Mouse (Mus musculus) kidney, postnatal 0 days (tissue): ENCODE data around the gene Palm2. TPM values are rescaled to one million over a fixed set of nuclear protein-coding genes. Genes with fewer than 3 reads are reported as not detected.
A peak's percentile ranks its signal among the peaks of the same experiment; 100 is the strongest.

Source experiments
- ATAC-seq: fragments of 200-750 bp; cut with Nextera tagmentation; replicated peaks from 2 replicates; pipeline ENCODE4 v1.8.0; 2017; ENCODE audit warnings: low read depth, moderate number of reproducible peaks, moderate TSS enrichment, moderate library complexity; ENCODE audit not compliant: low FRiP score
- DNase-seq: peaks from one replicate; pipeline ENCODE4 v3.0.0-alpha.2; 2016; ENCODE audit warnings: low spot score
- H3K27ac ChIP-seq: fragments of 300-500 bp; sonication (generic); 2 replicates; pipeline ENCODE4 v1.5.1; 2014; ENCODE audit warnings: mild to moderate bottlenecking
- H3K27me3 ChIP-seq: fragments of 300-500 bp; sonication (generic); 2 replicates; pipeline ENCODE4 v1.6.1; 2014; ENCODE audit warnings: low read length, mixed read lengths; ENCODE audit not compliant: insufficient read depth
- H3K36me3 ChIP-seq: fragments of 300-500 bp; sonication (generic); 2 replicates; pipeline ENCODE4 v1.6.1; 2014; ENCODE audit warnings: low read length, mixed read lengths; ENCODE audit not compliant: insufficient read depth
- H3K4me1 ChIP-seq: fragments of 300-500 bp; sonication (generic); replicated peaks from 2 replicates; pipeline ENCODE4 v1.6.1; 2014; ENCODE audit warnings: antibody characterized with exemption, low read length, mixed read lengths; ENCODE audit not compliant: insufficient read depth
- H3K4me2 ChIP-seq: fragments of 300-500 bp; sonication (generic); 2 replicates; pipeline ENCODE4 v1.6.1; 2014; ENCODE audit warnings: mild to moderate bottlenecking, low read length, moderate library complexity, mixed read lengths
- H3K4me3 ChIP-seq: fragments of 300-500 bp; sonication (generic); replicated peaks from 2 replicates; pipeline ENCODE4 v1.5.1; 2014; ENCODE audit warnings: low read depth, low read length
- H3K9ac ChIP-seq: fragments of 300-500 bp; sonication (generic); 2 replicates; pipeline ENCODE4 v1.6.1; 2014; ENCODE audit warnings: low read depth, low read length
- H3K9me3 ChIP-seq: fragments of 300-500 bp; sonication (generic); replicated peaks from 2 replicates; pipeline ENCODE4 v1.6.1; 2016; ENCODE audit warnings: low read length, inconsistent platforms, mixed read lengths
- CTCF ChIP-seq: IDR thresholded peaks from 2 replicates; pipeline ENCODE4 v1.5.1; 2016; ENCODE audit warnings: antibody characterized with exemption, low read depth, mild to moderate bottlenecking, moderate library complexity
- WGBS: fragments of 180-500 bp; shearing (Covaris S2); extraction: QIAGEN DNeasy Blood & Tissue Kit; methylation state at CpG from one replicate; pipeline ENCODE4 v1.1.7; 2014; 5-methylcytosine and 5-hydroxymethylcytosine counted together
- polyA plus RNA-seq: library from polyadenylated mRNA; unstranded; fragments of >200 nt; fragmentation: Nextera tagmentation; extraction: Ambion mirVana; gene quantifications from 2 replicates; pipeline ENCODE4 v1.2.1, GENCODE M21; 2015

Palm2 gene
- polyA plus RNA-seq, 1 experiment from 2014 or later = 0.54 TPM

- no peak; the same call in 1 of the 2 replicates for TF ChIP-seq CTCF
- Histone ChIP-seq H3K36me3 (no peaks in the 10 kb centered on the region), H3K27ac (no peak overlapping the region), H3K9ac (no peak overlapping the region), H3K4me3 (no peak overlapping the region), H3K4me2 (no peak overlapping the region), H3K27me3 (no peaks in the 10 kb centered on the region), H3K9me3 (no peaks in the 10 kb centered on the region), H3K4me1 (no peaks in the 10 kb centered on the region)
- ATAC-seq = no peak
- WGBS = 44% methylated on average over 9 of the region's 9 CpGs
- no peak for DNase-seq
These were observed 167.4 kb downstream of the Palm2 start for GRCm38 (mm10) chr4:57601458-57601835.

- no peak overlapping the region for H3K9ac ChIP-seq
- no peaks in the 10 kb centered on the region for H3K4me1 ChIP-seq
- H3K27ac ChIP-seq = no peak overlapping the region
- no peak overlapping the region for H3K4me2 ChIP-seq
- H3K4me3 ChIP-seq = no peak overlapping the region
- H3K9me3 ChIP-seq = no peaks in the 10 kb centered on the region
- 53% methylated on average over 10 of the region's 10 CpGs for WGBS
- DNase-seq (no peak), ATAC-seq (no peak)
- TF ChIP-seq CTCF = no peak
- no peaks in the 10 kb centered on the region for H3K27me3 ChIP-seq
- no peaks in the 10 kb centered on the region for H3K36me3 ChIP-seq
These were observed 168.0 kb downstream of the Palm2 start for GRCm38 (mm10) chr4:57601903-57602617.

- Histone ChIP-seq H3K9me3 (no peaks in the 10 kb centered on the region), H3K27ac (no peak overlapping the region), H3K4me2 (no peak overlapping the region), H3K9ac (no peak overlapping the region), H3K4me3 (no peak overlapping the region), H3K27me3 (no peaks in the 10 kb centered on the region), H3K4me1 (no peaks in the 10 kb centered on the region), H3K36me3 (no peaks in the 10 kb centered on the region)
- DNase-seq (no peak), ATAC-seq (no peak)
- WGBS = 82% methylated on average over 3 of the region's 3 CpGs
- TF ChIP-seq CTCF = no peak
These were observed 172.2 kb downstream of the Palm2 start for GRCm38 (mm10) chr4:57606258-57606657.

- Histone ChIP-seq H3K9ac (no peak overlapping the region), H3K27me3 (no peaks in the 10 kb centered on the region), H3K4me3 (no peak overlapping the region), H3K36me3 (no peaks in the 10 kb centered on the region), H3K4me1 (no peaks in the 10 kb centered on the region), H3K4me2 (peak overlapping the region; percentile 37), H3K9me3 (no peaks in the 10 kb centered on the region), H3K27ac (no peak overlapping the region)
- peak; percentile 96 for DNase-seq
- WGBS = 28% methylated on average over 22 of the region's 22 CpGs
- ATAC-seq = no peak; the same call in 1 of the 2 replicates
- peak; percentile 91 for TF ChIP-seq CTCF
These were observed 173.3 kb downstream of the Palm2 start for GRCm38 (mm10) chr4:57607247-57607942.

GRCm38 (mm10) chr4:57611303-57612077 lies 177.4 kb downstream of the Palm2 start:
- Histone ChIP-seq H3K4me3 (no peak overlapping the region), H3K27me3 (no peaks in the 10 kb centered on the region), H3K36me3 (no peaks in the 10 kb centered on the region), H3K27ac (no peak overlapping the region), H3K9ac (no peak overlapping the region), H3K9me3 (no peaks in the 10 kb centered on the region), H3K4me1 (no peaks in the 10 kb centered on the region), H3K4me2 (peak overlapping the region; percentile 21; the same call in 1 of the 2 replicates)
- WGBS = 28% methylated on average over 17 of the region's 17 CpGs
- TF ChIP-seq CTCF = no peak
- ATAC-seq (no peak; the same call in 1 of the 2 replicates), DNase-seq (peak; percentile 72)

GRCm38 (mm10) chr4:57612716-57613115 lies 178.7 kb downstream of the Palm2 start:
- 93% methylated on average over 5 of the region's 5 CpGs for WGBS
- Histone ChIP-seq H3K4me1 (no peaks in the 10 kb centered on the region), H3K27ac (no peak overlapping the region), H3K9me3 (no peaks in the 10 kb centered on the region), H3K36me3 (no peaks in the 10 kb centered on the region), H3K4me2 (no peak overlapping the region), H3K4me3 (no peak overlapping the region), H3K27me3 (no peaks in the 10 kb centered on the region), H3K9ac (no peak overlapping the region)
- no peak for TF ChIP-seq CTCF
- DNase-seq (no peak), ATAC-seq (no peak)
